Mouse (Mus musculus) heart, embryonic 13.5 days (tissue): ENCODE results near the gene Ccdc150. TPM values are rescaled to one million over a fixed set of nuclear protein-coding genes. Genes with fewer than 3 reads are reported as not detected.

Experiments
- ATAC-seq: fragments of 200-750 bp; cut with Nextera tagmentation; 2 replicates; pipeline ENCODE4 v1.8.0; 2017; ENCODE audit warnings: moderate TSS enrichment; ENCODE audit not compliant: insufficient number of reproducible peaks, low FRiP score, low TSS enrichment; ENCODE audit errors: extremely low read depth
- H3K27ac ChIP-seq: fragments of 300-500 bp; sonication (generic); replicated peaks from 2 replicates; pipeline ENCODE4 v1.5.1; 2015; ENCODE audit warnings: moderate library complexity, mild to moderate bottlenecking, inconsistent platforms
- H3K27me3 ChIP-seq: fragments of 300-500 bp; sonication (generic); replicated peaks from 2 replicates; pipeline ENCODE4 v1.6.1; 2015; ENCODE audit warnings: mild to moderate bottlenecking, inconsistent platforms
- H3K36me3 ChIP-seq: fragments of 300-500 bp; sonication (generic); 2 replicates; pipeline ENCODE4 v1.6.1; 2015; ENCODE audit warnings: mild to moderate bottlenecking, inconsistent platforms
- H3K4me1 ChIP-seq: fragments of 300-500 bp; sonication (generic); 2 replicates; pipeline ENCODE4 v1.6.1; 2015; ENCODE audit warnings: inconsistent platforms
- H3K4me2 ChIP-seq: fragments of 300-500 bp; sonication (generic); 2 replicates; pipeline ENCODE4 v1.6.1; 2015; ENCODE audit warnings: inconsistent platforms, mild to moderate bottlenecking, moderate library complexity
- H3K4me3 ChIP-seq: fragments of 300-500 bp; sonication (generic); 2 replicates; pipeline ENCODE4 v1.5.1; 2015; ENCODE audit warnings: moderate library complexity, mild to moderate bottlenecking, inconsistent platforms
- H3K9ac ChIP-seq: fragments of 300-500 bp; sonication (generic); 2 replicates; pipeline ENCODE4 v1.6.1; 2015; ENCODE audit warnings: inconsistent platforms, mild to moderate bottlenecking, moderate library complexity
- H3K9me3 ChIP-seq: fragments of 300-500 bp; sonication (generic); 2 replicates; pipeline ENCODE4 v1.6.1; 2016; ENCODE audit warnings: inconsistent platforms
- WGBS: fragments of 180-500 bp; shearing (Covaris S2); methylation state at CpG from one replicate; pipeline ENCODE4 v1.1.7; 2015; ENCODE audit warnings: mixed read lengths; 5-methylcytosine and 5-hydroxymethylcytosine counted together
- polyA plus RNA-seq: library from polyadenylated mRNA; unstranded; fragments of >200 nt; fragmentation: Nextera tagmentation; extraction: Ambion mirVana; gene quantifications from 2 replicates; pipeline ENCODE4 v1.2.1, GENCODE M21; 2015

Ccdc150 gene
- 0.27 and 0.38 TPM in 2 replicates for polyA plus RNA-seq

DNA sequence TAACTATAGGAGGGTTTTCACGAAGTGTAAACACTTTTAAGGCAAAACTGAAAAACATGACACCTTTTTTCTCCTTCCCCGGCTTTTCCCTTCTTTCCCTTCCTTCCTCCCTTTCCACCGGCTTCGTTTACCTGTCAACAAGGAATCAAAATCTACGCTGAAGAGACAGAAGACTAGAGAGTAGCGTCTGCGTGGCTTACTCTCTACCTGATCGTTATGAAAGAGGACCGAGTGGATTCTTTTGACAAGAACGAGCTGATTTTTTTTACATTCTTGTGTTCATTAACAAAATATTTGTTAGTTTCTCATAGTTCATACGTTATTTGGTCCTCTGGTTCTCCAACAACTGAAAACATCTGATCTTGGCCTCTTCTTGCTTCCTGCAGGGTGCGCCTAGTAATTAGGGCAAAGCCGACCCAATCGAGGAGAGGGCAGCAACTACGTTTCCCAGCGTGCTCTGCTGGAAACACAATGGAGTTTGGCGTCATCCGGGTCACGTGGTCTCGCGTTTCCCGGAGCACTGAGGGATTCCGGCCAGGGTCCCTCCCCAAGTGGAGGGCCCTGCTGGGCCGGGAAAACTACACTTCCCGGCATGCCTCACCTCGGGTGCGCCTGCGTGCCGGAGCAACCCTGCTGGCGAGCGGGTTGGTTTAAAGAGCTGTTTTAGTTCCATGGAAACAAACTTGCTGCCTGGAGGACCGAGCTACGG lies at the start of gene Ccdc150:
Ccdc150 (plus strand) TSS at position 526 of the 709 bp plus-strand sequence.
- Histone ChIP-seq H3K4me2 (peak within 1 kb of the TSS; percentile 76), H3K9me3 (no peaks in the 10 kb centered on the region), H3K27ac (no peak within 1 kb of the TSS), H3K4me3 (peak within 1 kb of the TSS; percentile 64), H3K36me3 (no peaks in the 10 kb centered on the region), H3K27me3 (no peaks in the 10 kb centered on the region), H3K9ac (peak within 1 kb of the TSS; percentile 79), H3K4me1 (peaks cover 7% of the 10 kb centered on the region)
- WGBS: 19% methylated on average over 33 of the region's 33 CpGs
- ATAC-seq: peak; percentile 98

DNA sequence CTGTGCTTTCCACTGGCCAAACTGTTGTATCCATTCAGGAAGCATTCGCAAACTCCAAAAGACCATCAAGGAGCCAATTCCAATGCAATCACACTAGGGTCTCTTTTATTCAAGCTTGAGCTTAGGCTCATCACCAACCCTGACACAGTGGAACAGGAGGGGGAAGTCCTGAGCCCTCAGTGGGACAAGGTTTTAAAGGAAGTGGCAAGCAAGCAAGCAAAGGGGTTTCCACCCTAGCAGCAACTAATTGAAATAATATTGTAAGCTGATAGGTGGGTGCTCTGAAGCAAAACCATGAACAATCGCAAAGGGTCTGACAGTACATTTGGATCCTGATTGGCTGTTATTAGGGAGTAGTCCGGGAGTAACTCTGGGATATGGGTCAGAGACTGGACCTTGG lies 30.2 kb upstream of the Ccdc150 start:
- Histone ChIP-seq H3K27ac (no peak overlapping the region), H3K4me1 (no peaks in the 10 kb centered on the region), H3K4me3 (no peak overlapping the region), H3K9me3 (no peaks in the 10 kb centered on the region), H3K36me3 (no peaks in the 10 kb centered on the region), H3K27me3 (no peaks in the 10 kb centered on the region), H3K9ac (no peak overlapping the region), H3K4me2 (no peak overlapping the region)
- no peak for ATAC-seq
- 84% methylated on average over 3 of the region's 3 CpGs for WGBS

DNA sequence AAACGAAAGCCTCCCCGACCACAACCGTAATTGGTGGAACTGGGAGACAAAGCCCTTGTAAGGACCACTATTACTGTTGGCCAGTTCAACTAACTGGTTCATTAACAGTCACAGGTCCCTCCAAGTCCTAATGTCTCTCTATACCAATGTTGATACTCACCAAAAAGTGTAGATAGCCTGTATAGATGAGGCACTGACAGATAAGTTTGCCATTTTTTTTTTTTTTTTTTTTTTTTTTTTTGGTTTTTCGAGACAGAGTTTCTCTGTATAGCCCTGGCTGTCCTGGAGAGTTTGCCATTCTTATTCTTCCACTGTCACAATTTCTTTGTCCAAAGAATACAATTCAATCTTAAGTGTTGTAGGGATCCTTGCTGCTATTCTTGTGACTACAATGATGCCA lies 7.8 kb upstream of the Ccdc150 start:
- Histone ChIP-seq H3K9me3 (no peaks in the 10 kb centered on the region), H3K4me3 (no peak overlapping the region), H3K36me3 (no peaks in the 10 kb centered on the region), H3K27ac (no peak overlapping the region), H3K9ac (no peak overlapping the region), H3K4me1 (no peaks in the 10 kb centered on the region), H3K4me2 (no peak overlapping the region), H3K27me3 (no peaks in the 10 kb centered on the region)
- WGBS: 92% methylated on average over 4 of the region's 4 CpGs
- ATAC-seq: no peak

DNA sequence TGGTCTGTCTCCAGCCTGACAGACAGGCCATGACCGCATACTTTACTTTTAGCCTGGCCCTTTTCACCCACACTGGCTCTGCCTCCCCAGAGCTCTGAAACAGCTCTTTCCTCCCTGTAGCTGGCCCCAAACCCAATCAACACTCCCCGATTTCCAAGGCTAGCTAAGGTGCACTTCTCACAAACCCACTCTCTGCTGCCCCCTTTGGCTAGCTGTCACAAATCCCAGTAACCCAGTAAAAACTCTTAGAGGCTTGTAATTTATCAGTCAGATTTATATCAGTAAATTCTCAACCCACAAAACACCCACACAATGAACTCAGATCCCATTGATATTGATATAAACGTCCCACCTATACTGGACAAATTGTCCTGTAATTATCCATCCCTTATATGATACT lies 25.1 kb downstream of the Ccdc150 start:
- no peak overlapping the region for H3K27ac ChIP-seq
- H3K9me3 ChIP-seq: no peaks in the 10 kb centered on the region
- 56% methylated on average over 3 of the region's 3 CpGs for WGBS
- ATAC-seq: no peak
- no peak overlapping the region for H3K4me3 ChIP-seq
- H3K27me3 ChIP-seq: no peaks in the 10 kb centered on the region
- no peaks in the 10 kb centered on the region for H3K36me3 ChIP-seq
- no peaks in the 10 kb centered on the region for H3K4me1 ChIP-seq
- no peak overlapping the region for H3K9ac ChIP-seq
- no peak overlapping the region for H3K4me2 ChIP-seq

DNA sequence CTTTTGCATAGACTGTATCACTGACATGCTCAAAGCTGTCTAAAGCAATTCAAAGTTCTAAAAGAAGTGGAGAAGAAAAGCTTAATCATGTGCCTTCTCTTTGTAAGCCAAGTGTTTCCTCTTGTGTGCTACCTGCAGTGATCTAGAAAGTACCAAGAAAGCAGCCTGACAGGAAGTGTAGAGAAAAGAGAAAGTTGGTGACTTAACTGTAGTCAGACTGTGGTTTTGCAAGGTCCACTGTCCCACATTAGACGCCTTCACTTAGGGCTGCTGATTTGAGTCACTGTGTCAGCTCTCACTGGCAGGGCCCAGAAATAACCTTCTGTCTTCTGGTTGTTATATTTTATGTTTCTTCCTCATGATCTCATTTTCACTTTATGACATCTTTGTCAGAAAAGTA lies 29.1 kb downstream of the Ccdc150 start:
- no peaks in the 10 kb centered on the region for H3K36me3 ChIP-seq
- H3K4me1 ChIP-seq: no peaks in the 10 kb centered on the region
- H3K4me3 ChIP-seq: no peak overlapping the region
- H3K27me3 ChIP-seq: no peaks in the 10 kb centered on the region
- WGBS: 82% methylated on average over 1 of the region's 1 CpGs
- no peaks in the 10 kb centered on the region for H3K9me3 ChIP-seq
- H3K27ac ChIP-seq: no peak overlapping the region
- no peak overlapping the region for H3K4me2 ChIP-seq
- ATAC-seq: no peak
- no peak overlapping the region for H3K9ac ChIP-seq

DNA sequence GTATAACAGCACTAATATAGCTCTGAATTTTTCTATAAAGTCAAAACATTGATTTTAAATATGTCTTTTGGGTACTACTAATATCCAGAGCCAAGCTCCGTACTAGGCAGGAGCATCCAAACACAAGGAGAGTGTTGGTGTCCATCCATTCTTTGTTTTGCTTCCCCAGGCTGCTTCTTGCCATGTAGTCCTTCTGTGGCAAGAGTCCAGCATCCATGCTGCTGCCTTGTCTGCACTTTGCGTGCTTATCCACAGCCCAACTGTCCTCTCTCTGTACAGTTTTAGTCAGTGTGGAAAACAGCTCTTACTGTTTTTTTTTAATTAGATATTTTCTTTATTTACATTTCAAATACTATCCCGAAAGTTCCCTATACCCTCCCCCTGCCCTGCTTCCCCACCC lies 30.2 kb downstream of the Ccdc150 start:
- Histone ChIP-seq H3K4me1 (no peaks in the 10 kb centered on the region), H3K36me3 (no peaks in the 10 kb centered on the region), H3K9ac (no peak overlapping the region)

DNA sequence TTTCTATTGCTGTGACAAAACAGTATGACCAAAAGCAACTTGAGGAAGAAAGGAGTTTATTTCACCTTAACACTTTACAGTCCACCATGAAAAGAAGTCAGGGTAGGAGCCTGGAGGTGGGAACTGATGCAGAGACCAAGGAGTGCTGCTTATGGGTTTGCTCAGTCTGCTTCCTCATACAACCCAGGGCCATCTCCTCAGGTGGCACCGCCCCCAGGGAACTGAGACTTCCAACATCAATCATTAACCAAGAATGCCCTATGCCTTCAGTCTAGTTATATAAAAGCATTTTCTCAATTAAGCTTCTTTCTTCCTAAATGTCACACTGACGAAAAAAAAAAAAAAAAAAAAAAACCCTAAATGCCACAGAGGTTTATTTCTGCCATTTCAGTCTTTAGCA lies 55.9 kb downstream of the Ccdc150 start:
- H3K9ac ChIP-seq: no peak overlapping the region
- no peaks in the 10 kb centered on the region for H3K36me3 ChIP-seq
- H3K4me1 ChIP-seq: no peaks in the 10 kb centered on the region
- H3K27me3 ChIP-seq: no peaks in the 10 kb centered on the region
- H3K9me3 ChIP-seq: no peaks in the 10 kb centered on the region
- no peak for ATAC-seq
- H3K4me3 ChIP-seq: no peak overlapping the region
- WGBS: 67% methylated on average over 2 of the region's 2 CpGs
- H3K4me2 ChIP-seq: no peak overlapping the region
- H3K27ac ChIP-seq: no peak overlapping the region

More for the DNA sequence above, 30.2 kb downstream of the Ccdc150 start:
- Histone ChIP-seq H3K27me3 (no peaks in the 10 kb centered on the region), H3K4me3 (no peak overlapping the region), H3K9me3 (no peaks in the 10 kb centered on the region), H3K27ac (no peak overlapping the region), H3K4me2 (no peak overlapping the region)
- 74% methylated on average over 3 of the region's 3 CpGs for WGBS
- ATAC-seq: no peak

DNA sequence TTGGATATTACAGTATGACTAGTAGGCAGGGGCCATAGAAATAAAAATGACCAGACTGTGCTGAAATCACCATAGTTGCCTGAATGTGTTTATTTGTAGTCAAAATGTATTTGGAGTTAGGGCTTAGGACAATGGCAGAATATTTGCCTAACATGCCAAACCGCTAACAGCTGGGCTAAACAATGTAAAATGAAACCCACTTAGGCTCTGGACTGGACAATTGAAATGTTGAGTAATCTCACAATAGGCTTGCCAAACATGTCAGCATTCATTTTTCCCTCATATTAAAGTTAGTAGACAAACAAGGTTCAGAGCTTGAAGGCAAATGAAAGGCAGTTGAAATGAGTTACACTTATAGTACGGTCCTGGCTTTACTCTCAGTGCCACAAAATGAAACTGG lies 76.2 kb downstream of the Ccdc150 start:
- Histone ChIP-seq H3K4me3 (no peak overlapping the region), H3K4me1 (no peaks in the 10 kb centered on the region), H3K9me3 (peaks cover 22% of the 10 kb centered on the region), H3K27ac (no peak overlapping the region), H3K4me2 (no peak overlapping the region), H3K36me3 (no peaks in the 10 kb centered on the region), H3K9ac (no peak overlapping the region), H3K27me3 (no peaks in the 10 kb centered on the region)
- ATAC-seq: no peak
- 91% methylated on average over 2 of the region's 2 CpGs for WGBS

DNA sequence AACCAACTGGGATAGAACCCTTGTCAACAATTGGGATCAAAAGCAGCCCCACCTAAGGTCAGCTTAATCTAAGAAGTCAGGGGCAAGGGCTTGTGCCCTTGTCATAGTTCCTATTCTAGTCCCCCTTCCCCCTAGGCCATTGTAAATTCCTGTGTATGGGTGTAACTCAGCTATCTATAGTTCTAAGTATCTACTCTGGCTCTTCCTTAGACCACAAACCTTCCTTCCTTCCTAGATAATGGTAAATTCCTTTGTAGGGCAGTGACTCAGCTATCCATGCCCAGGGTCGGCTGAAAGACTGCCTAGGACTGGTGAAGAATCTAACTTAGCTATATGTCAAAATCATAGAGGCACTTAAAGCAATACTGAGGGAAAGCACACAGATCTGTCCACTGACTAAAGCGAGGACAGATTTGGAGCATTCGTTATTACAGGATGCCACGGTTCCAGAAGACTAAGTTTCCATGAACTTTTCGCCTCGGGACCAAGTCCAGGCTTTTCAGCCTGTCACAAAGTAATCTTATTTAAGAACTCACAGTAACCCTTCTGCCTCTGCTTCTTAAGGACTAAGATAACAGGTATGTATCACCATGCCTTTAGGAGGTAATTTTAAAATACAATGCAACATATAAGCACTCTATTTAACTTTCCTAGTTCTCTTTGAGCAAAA lies 77.5 kb downstream of the Ccdc150 start:
- Histone ChIP-seq H3K4me2 (no peak overlapping the region), H3K27ac (no peak overlapping the region), H3K4me1 (no peaks in the 10 kb centered on the region), H3K36me3 (no peaks in the 10 kb centered on the region), H3K9ac (no peak overlapping the region), H3K27me3 (no peaks in the 10 kb centered on the region), H3K4me3 (no peak overlapping the region), H3K9me3 (peaks cover 22% of the 10 kb centered on the region)
- no peak for ATAC-seq
- WGBS: 76% methylated on average over 6 of the region's 6 CpGs

DNA sequence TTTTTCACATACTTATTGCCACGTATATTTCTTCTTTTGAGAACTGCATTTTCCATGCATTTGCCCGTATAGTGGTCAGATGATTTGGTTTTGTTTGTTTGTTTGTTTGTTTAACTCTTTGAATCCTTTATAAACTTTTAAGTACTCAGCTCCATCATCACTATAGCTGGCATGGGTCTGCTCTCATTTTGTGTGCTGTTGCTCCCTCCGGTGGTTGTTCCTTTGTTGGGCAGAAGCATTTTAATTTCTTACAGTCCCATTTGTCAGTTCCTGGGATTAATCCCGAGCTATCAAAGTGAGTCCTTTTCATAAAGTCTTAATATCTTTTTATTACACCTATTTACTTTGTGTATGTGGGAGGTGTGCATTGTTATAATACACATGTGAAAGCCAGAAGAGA lies 82.5 kb downstream of the Ccdc150 start:
- H3K4me1 ChIP-seq: no peaks in the 10 kb centered on the region
- ATAC-seq: no peak
- no peak overlapping the region for H3K4me2 ChIP-seq
- no peaks in the 10 kb centered on the region for H3K36me3 ChIP-seq
- H3K27me3 ChIP-seq: no peaks in the 10 kb centered on the region
- no peak overlapping the region for H3K27ac ChIP-seq
- peaks cover 2% of the 10 kb centered on the region; the same call in 1 of the 2 replicates for H3K9me3 ChIP-seq
- no peak overlapping the region for H3K9ac ChIP-seq
- WGBS: 41% methylated on average over 4 of the region's 4 CpGs
- H3K4me3 ChIP-seq: no peak overlapping the region

DNA sequence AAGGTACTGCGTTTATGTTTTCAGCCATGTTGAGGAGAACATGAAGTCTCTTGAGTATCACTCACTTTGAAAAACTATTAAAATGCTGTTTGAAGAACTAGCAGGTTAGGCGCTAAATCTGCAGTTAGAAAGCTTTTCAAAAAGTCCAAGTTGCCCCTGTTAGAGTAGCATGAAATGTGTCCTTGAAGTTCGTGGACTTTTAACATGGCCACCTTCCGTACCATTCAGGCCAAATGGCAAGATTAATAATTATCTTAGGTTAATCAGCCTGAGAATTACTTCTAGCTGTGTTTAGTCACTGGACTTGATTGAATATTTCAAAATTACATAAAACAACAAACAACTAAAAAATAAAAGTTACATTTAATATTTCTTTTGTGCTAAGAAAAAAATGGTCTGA lies 104.3 kb downstream of the Ccdc150 start:
- ATAC-seq: no peak
- no peak overlapping the region for H3K4me3 ChIP-seq
- H3K9me3 ChIP-seq: peaks cover 2% of the 10 kb centered on the region; the same call in 1 of the 2 replicates
- no peak overlapping the region for H3K9ac ChIP-seq
- WGBS: 90% methylated on average over 4 of the region's 4 CpGs
- no peaks in the 10 kb centered on the region for H3K27me3 ChIP-seq
- H3K36me3 ChIP-seq: no peaks in the 10 kb centered on the region
- peaks cover 11% of the 10 kb centered on the region for H3K4me1 ChIP-seq
- no peak overlapping the region for H3K4me2 ChIP-seq
- H3K27ac ChIP-seq: no peak overlapping the region

DNA sequence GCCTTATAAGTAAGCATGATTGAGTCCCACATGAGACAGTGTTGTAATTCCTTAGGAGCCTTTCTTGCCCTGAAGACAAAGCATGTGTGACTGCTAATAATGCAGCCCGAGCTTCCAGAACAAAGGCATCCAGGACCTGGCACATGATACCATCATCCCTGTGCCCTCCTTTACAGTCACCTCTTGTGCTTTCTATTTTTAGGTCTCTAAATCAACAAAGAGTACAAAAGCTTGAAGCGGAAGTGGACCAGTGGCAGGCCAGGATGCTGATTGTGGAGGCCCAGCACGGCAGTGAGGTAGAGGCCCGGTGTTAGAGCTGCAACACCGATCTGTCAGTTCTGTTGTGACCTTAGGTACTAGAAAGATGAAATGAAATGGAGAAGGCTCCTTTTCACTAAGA lies 105.0 kb downstream of the Ccdc150 start:
- no peaks in the 10 kb centered on the region for H3K27me3 ChIP-seq
- ATAC-seq: peak; percentile 31; the same call in 1 of the 2 replicates
- 0 out of 2 replicates have a peak overlapping the region, but pooled peaks have one; percentile 39 for H3K27ac ChIP-seq
- no peak overlapping the region for H3K4me3 ChIP-seq
- peak overlapping the region; percentile 20 for H3K4me2 ChIP-seq
- WGBS: 24% methylated on average over 5 of the region's 5 CpGs
- H3K4me1 ChIP-seq: peaks cover 11% of the 10 kb centered on the region
- no peak overlapping the region for H3K9ac ChIP-seq
- no peaks in the 10 kb centered on the region for H3K36me3 ChIP-seq
- no peaks in the 10 kb centered on the region for H3K9me3 ChIP-seq
